Mouse (Mus musculus): ENCODE measurements at regions not wholly inside any gene's neighbourhood (a gene's known extent, or its start where the extent isn't known, plus 50 kb on each side); places are given as distances from the start of the nearest gene placed in this dataset.

GRCm38 (mm10) chr1:35944376-35944775 lies 123.8 kb upstream of the Hs6st1 start:
- Histone ChIP-seq H3K4me2 (replicated peaks; ENCODE audit: low read depth, low read length) (no peak overlapping the region), H3K4me1 (replicated peaks; ENCODE audit: control insufficient read depth, insufficient read depth, low read length) (peaks cover 9% of the 10 kb centered on the region; the same call in 1 of the 2 replicates), H3K9me3 (ENCODE audit: control insufficient read depth, low read length) (no peaks in the 10 kb centered on the region), H3K4me3 (ENCODE audit: low read depth, low read length) (no peak overlapping the region), H3K27ac (ENCODE audit: low read depth, low read length) (no peak overlapping the region), H3K27me3 (ENCODE audit: control insufficient read depth, insufficient read depth, low read length) (no peaks in the 10 kb centered on the region), H3K9ac (ENCODE audit: low read depth, low read length) (no peak overlapping the region), H3K36me3 (ENCODE audit: control insufficient read depth, insufficient read depth, low read length) (no peaks in the 10 kb centered on the region)
- ATAC-seq (ENCODE audit: low FRiP score), result peak; percentile 65
- peak; percentile 41 for DNase-seq (ENCODE audit: low spot score)
- 29% methylated on average over 5 of the region's 5 CpGs for WGBS

GRCm38 (mm10) chr1:35944849-35945248 lies 123.4 kb upstream of the Hs6st1 start:
- DNase-seq (ENCODE audit: low spot score), result no peak
- Histone ChIP-seq H3K36me3 (ENCODE audit: control insufficient read depth, insufficient read depth, low read length) (no peaks in the 10 kb centered on the region), H3K9me3 (ENCODE audit: control insufficient read depth, low read length) (no peaks in the 10 kb centered on the region), H3K9ac (ENCODE audit: low read depth, low read length) (no peak overlapping the region), H3K27ac (ENCODE audit: low read depth, low read length) (no peak overlapping the region), H3K4me3 (ENCODE audit: low read depth, low read length) (no peak overlapping the region), H3K4me1 (replicated peaks; ENCODE audit: control insufficient read depth, insufficient read depth, low read length) (peaks cover 9% of the 10 kb centered on the region; the same call in 1 of the 2 replicates), H3K27me3 (ENCODE audit: control insufficient read depth, insufficient read depth, low read length) (no peaks in the 10 kb centered on the region), H3K4me2 (replicated peaks; ENCODE audit: low read depth, low read length) (no peak overlapping the region)
- WGBS, result 79% methylated on average over 8 of the region's 8 CpGs
- ATAC-seq (ENCODE audit: low FRiP score), result no peak

- H3K4me2 ChIP-seq (replicated peaks; ENCODE audit: low read depth, low read length), result no peak overlapping the region
- H3K27ac ChIP-seq (ENCODE audit: low read depth, low read length), result no peak overlapping the region
- H3K9ac ChIP-seq (ENCODE audit: low read depth, low read length), result no peak overlapping the region
- no peaks in the 10 kb centered on the region for H3K9me3 ChIP-seq (ENCODE audit: control insufficient read depth, low read length)
- H3K4me1 ChIP-seq (replicated peaks; ENCODE audit: control insufficient read depth, insufficient read depth, low read length), result peaks cover 9% of the 10 kb centered on the region; the same call in 1 of the 2 replicates
- H3K36me3 ChIP-seq (ENCODE audit: control insufficient read depth, insufficient read depth, low read length), result no peaks in the 10 kb centered on the region
- ATAC-seq (ENCODE audit: low FRiP score), result no peak
- no peaks in the 10 kb centered on the region for H3K27me3 ChIP-seq (ENCODE audit: control insufficient read depth, insufficient read depth, low read length)
- whole genome bisulfite sequencing, result 87% methylated on average over 4 of the region's 4 CpGs
- no peak for DNase-seq (ENCODE audit: low spot score)
- H3K4me3 ChIP-seq (ENCODE audit: low read depth, low read length), result no peak overlapping the region
Measured at GRCm38 (mm10) chr1:35945596-35945995, 122.6 kb upstream of the Hs6st1 start.

- DNase-seq (ENCODE audit: low spot score), result no peak
- Histone ChIP-seq H3K27me3 (ENCODE audit: control insufficient read depth, insufficient read depth, low read length) (no peaks in the 10 kb centered on the region), H3K4me2 (replicated peaks; ENCODE audit: low read depth, low read length) (no peak overlapping the region), H3K9ac (ENCODE audit: low read depth, low read length) (no peak overlapping the region), H3K9me3 (ENCODE audit: control insufficient read depth, low read length) (no peaks in the 10 kb centered on the region), H3K36me3 (ENCODE audit: control insufficient read depth, insufficient read depth, low read length) (no peaks in the 10 kb centered on the region), H3K4me3 (ENCODE audit: low read depth, low read length) (no peak overlapping the region), H3K4me1 (replicated peaks; ENCODE audit: control insufficient read depth, insufficient read depth, low read length) (peaks cover 6% of the 10 kb centered on the region; the same call in 1 of the 2 replicates), H3K27ac (ENCODE audit: low read depth, low read length) (no peak overlapping the region)
- no peak for ATAC-seq (ENCODE audit: low FRiP score)
- 82% methylated on average over 5 of the region's 5 CpGs for WGBS
Measured at GRCm38 (mm10) chr1:35948104-35948503, 120.1 kb upstream of the Hs6st1 start.

GRCm38 (mm10) chr1:35951082-35951481 lies 117.1 kb upstream of the Hs6st1 start:
- no peaks in the 10 kb centered on the region for H3K9me3 ChIP-seq (ENCODE audit: control insufficient read depth, low read length)
- H3K9ac ChIP-seq (ENCODE audit: low read depth, low read length), result no peak overlapping the region
- H3K4me1 ChIP-seq (replicated peaks; ENCODE audit: control insufficient read depth, insufficient read depth, low read length), result no peaks in the 10 kb centered on the region
- no peaks in the 10 kb centered on the region for H3K36me3 ChIP-seq (ENCODE audit: control insufficient read depth, insufficient read depth, low read length)
- no peak overlapping the region for H3K4me3 ChIP-seq (ENCODE audit: low read depth, low read length)
- no peak overlapping the region for H3K4me2 ChIP-seq (replicated peaks; ENCODE audit: low read depth, low read length)
- DNase-seq (ENCODE audit: low spot score), result no peak
- WGBS, result 76% methylated on average over 4 of the region's 4 CpGs
- H3K27me3 ChIP-seq (ENCODE audit: control insufficient read depth, insufficient read depth, low read length), result no peaks in the 10 kb centered on the region
- H3K27ac ChIP-seq (ENCODE audit: low read depth, low read length), result no peak overlapping the region
- no peak for ATAC-seq (ENCODE audit: low FRiP score)

GRCm38 (mm10) chr1:35953721-35954120 lies 114.5 kb upstream of the Hs6st1 start:
- no peak overlapping the region for H3K4me3 ChIP-seq (ENCODE audit: low read depth, low read length)
- no peaks in the 10 kb centered on the region for H3K27me3 ChIP-seq (ENCODE audit: control insufficient read depth, insufficient read depth, low read length)
- no peak overlapping the region for H3K4me2 ChIP-seq (replicated peaks; ENCODE audit: low read depth, low read length)
- no peaks in the 10 kb centered on the region for H3K36me3 ChIP-seq (ENCODE audit: control insufficient read depth, insufficient read depth, low read length)
- no peaks in the 10 kb centered on the region for H3K9me3 ChIP-seq (ENCODE audit: control insufficient read depth, low read length)
- no peak for DNase-seq (ENCODE audit: low spot score)
- H3K27ac ChIP-seq (ENCODE audit: low read depth, low read length), result no peak overlapping the region
- 70% methylated on average over 4 of the region's 4 CpGs for WGBS
- H3K9ac ChIP-seq (ENCODE audit: low read depth, low read length), result no peak overlapping the region
- no peaks in the 10 kb centered on the region for H3K4me1 ChIP-seq (replicated peaks; ENCODE audit: control insufficient read depth, insufficient read depth, low read length)
- no peak for ATAC-seq (ENCODE audit: low FRiP score)

- ATAC-seq (ENCODE audit: low FRiP score), result peak; percentile 40; the same call in 1 of the 2 replicates
- H3K4me2 ChIP-seq (replicated peaks; ENCODE audit: low read depth, low read length), result no peak overlapping the region
- H3K9me3 ChIP-seq (ENCODE audit: control insufficient read depth, low read length), result no peaks in the 10 kb centered on the region
- 69% methylated on average over 8 of the region's 8 CpGs for WGBS
- H3K27ac ChIP-seq (ENCODE audit: low read depth, low read length), result no peak overlapping the region
- no peaks in the 10 kb centered on the region for H3K4me1 ChIP-seq (replicated peaks; ENCODE audit: control insufficient read depth, insufficient read depth, low read length)
- DNase-seq (ENCODE audit: low spot score), result no peak
- H3K9ac ChIP-seq (ENCODE audit: low read depth, low read length), result no peak overlapping the region
- no peaks in the 10 kb centered on the region for H3K36me3 ChIP-seq (ENCODE audit: control insufficient read depth, insufficient read depth, low read length)
- H3K4me3 ChIP-seq (ENCODE audit: low read depth, low read length), result no peak overlapping the region
- H3K27me3 ChIP-seq (ENCODE audit: control insufficient read depth, insufficient read depth, low read length), result no peaks in the 10 kb centered on the region
Measured at GRCm38 (mm10) chr1:35957425-35958372, 110.5 kb upstream of the Hs6st1 start.

GRCm38 (mm10) chr1:35959729-35960128 lies 108.5 kb upstream of the Hs6st1 start:
- Histone ChIP-seq H3K9me3 (ENCODE audit: control insufficient read depth, low read length) (no peaks in the 10 kb centered on the region), H3K36me3 (ENCODE audit: control insufficient read depth, insufficient read depth, low read length) (no peaks in the 10 kb centered on the region), H3K27me3 (ENCODE audit: control insufficient read depth, insufficient read depth, low read length) (no peaks in the 10 kb centered on the region), H3K9ac (ENCODE audit: low read depth, low read length) (no peak overlapping the region), H3K4me3 (ENCODE audit: low read depth, low read length) (no peak overlapping the region), H3K4me1 (replicated peaks; ENCODE audit: control insufficient read depth, insufficient read depth, low read length) (no peaks in the 10 kb centered on the region), H3K27ac (ENCODE audit: low read depth, low read length) (no peak overlapping the region), H3K4me2 (replicated peaks; ENCODE audit: low read depth, low read length) (no peak overlapping the region)
- ATAC-seq (ENCODE audit: low FRiP score) (no peak), DNase-seq (ENCODE audit: low spot score) (no peak)
- WGBS, result 94% methylated on average over 4 of the region's 4 CpGs

- 87% methylated on average over 2 of the region's 2 CpGs for WGBS
- no peaks in the 10 kb centered on the region for H3K36me3 ChIP-seq (ENCODE audit: control insufficient read depth, insufficient read depth, low read length)
- H3K4me3 ChIP-seq (ENCODE audit: low read depth, low read length), result no peak overlapping the region
- no peaks in the 10 kb centered on the region for H3K4me1 ChIP-seq (replicated peaks; ENCODE audit: control insufficient read depth, insufficient read depth, low read length)
- no peak overlapping the region for H3K9ac ChIP-seq (ENCODE audit: low read depth, low read length)
- no peak for ATAC-seq (ENCODE audit: low FRiP score)
- H3K4me2 ChIP-seq (replicated peaks; ENCODE audit: low read depth, low read length), result no peak overlapping the region
- H3K27ac ChIP-seq (ENCODE audit: low read depth, low read length), result no peak overlapping the region
- H3K9me3 ChIP-seq (ENCODE audit: control insufficient read depth, low read length), result no peaks in the 10 kb centered on the region
- no peak for DNase-seq (ENCODE audit: low spot score)
- H3K27me3 ChIP-seq (ENCODE audit: control insufficient read depth, insufficient read depth, low read length), result no peaks in the 10 kb centered on the region
Measured at GRCm38 (mm10) chr1:35960844-35961243, 107.4 kb upstream of the Hs6st1 start.
